Mouse (Mus musculus): ENCODE measurements around the gene Rnf130. TPM values are rescaled to one million over a fixed set of nuclear protein-coding genes. Genes with fewer than 3 reads are reported as not detected.
"Not testable (repeated sequence)": the region's sequence is repeated elsewhere in the genome, so short reads cannot be mapped to it uniquely, and the experiment has no call there.

Rnf130 gene
- polyA plus RNA-seq, 1 experiment from 2014 or later, result 60.7 TPM

- DNase-seq, result no peak
- WGBS, result 82% methylated on average over 8 of the region's 8 CpGs
- TF ChIP-seq CTCF (IDR thresholded peaks at IDR 0.05; ENCODE audit: low read depth), result no peak
Measured at GRCm38 (mm10) chr11:50098961-50099481, 73.9 kb downstream of the Rnf130 start.

GRCm38 (mm10) chr11:50099692-50100091, 74.5 kb downstream of the Rnf130 start:
- H3K4me1 ChIP-seq (ENCODE audit: insufficient read depth), result no peaks in the 10 kb centered on the region
- WGBS, result 71% methylated on average over 2 of the region's 2 CpGs
- no peak overlapping the region for H3K4me3 ChIP-seq (ENCODE audit: low read depth, low read length)
- H3K27me3 ChIP-seq (ENCODE audit: insufficient read depth, low read length), result no peaks in the 10 kb centered on the region
- no peak overlapping the region for H3K4me2 ChIP-seq
- TF ChIP-seq CTCF (IDR thresholded peaks at IDR 0.05; ENCODE audit: low read depth), result no peak
- H3K9me3 ChIP-seq (ENCODE audit: low read depth, low read length), result no peaks in the 10 kb centered on the region
- H3K36me3 ChIP-seq (ENCODE audit: insufficient read depth), result peaks cover 12% of the 10 kb centered on the region; the same call in 1 of the 2 replicates
- H3K9ac ChIP-seq, result no peak overlapping the region
- ATAC-seq (ENCODE audit: insufficient read depth) (no peak), DNase-seq (peak; percentile 12)
- no peak overlapping the region for H3K27ac ChIP-seq (ENCODE audit: low read depth)

More at GRCm38 (mm10) chr11:50098961-50099481, 73.9 kb downstream of the Rnf130 start:
- H3K4me1 ChIP-seq (ENCODE audit: insufficient read depth), result no peaks in the 10 kb centered on the region
- no peak for ATAC-seq (ENCODE audit: insufficient read depth)
- no peaks in the 10 kb centered on the region for H3K9me3 ChIP-seq (ENCODE audit: low read depth, low read length)
- H3K9ac ChIP-seq, result no peak overlapping the region
- no peaks in the 10 kb centered on the region for H3K27me3 ChIP-seq (ENCODE audit: insufficient read depth, low read length)
- no peak overlapping the region for H3K27ac ChIP-seq (ENCODE audit: low read depth)
- H3K4me3 ChIP-seq (ENCODE audit: low read depth, low read length), result no peak overlapping the region
- peaks cover 12% of the 10 kb centered on the region; the same call in 1 of the 2 replicates for H3K36me3 ChIP-seq (ENCODE audit: insufficient read depth)
- no peak overlapping the region for H3K4me2 ChIP-seq

DNA sequence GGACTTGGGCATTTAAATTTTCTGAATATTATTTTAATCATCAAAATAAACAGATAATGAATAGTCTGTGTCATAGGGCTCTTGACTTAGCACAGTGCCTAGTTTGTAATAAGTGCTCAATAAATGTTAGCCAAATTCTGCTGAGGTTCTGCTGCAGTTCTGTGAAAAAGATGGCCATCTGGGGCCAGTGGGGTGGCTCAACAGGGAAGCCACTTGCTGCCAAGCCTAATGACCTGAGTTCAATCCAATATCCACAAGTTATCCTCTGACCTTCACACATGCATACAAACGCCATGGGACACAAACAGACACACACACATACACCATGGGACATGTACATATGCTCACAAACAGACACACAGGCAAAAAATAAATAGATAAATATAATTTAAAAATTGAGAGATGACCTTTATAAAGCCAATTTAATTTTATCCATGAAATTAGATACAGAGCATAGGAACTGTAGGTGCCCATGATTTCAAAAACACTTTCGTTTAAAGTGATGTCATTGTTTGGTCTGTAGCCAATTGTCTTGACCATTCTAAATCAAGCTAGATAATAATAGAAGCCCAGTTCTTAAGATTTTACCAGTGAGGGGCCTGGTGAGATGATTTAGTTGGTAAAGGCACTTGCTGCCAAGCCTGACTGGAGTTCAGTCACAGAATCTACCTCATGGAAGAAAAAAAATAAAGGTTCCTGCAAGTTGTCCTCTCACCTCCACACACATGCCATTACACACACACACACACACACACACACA, 75.6 kb downstream of the Rnf130 start:
- TF ChIP-seq CTCF (IDR thresholded peaks at IDR 0.05; ENCODE audit: low read depth), result no peak
- H3K27ac ChIP-seq (ENCODE audit: low read depth), result no peak overlapping the region
- no peaks in the 10 kb centered on the region for H3K27me3 ChIP-seq (ENCODE audit: insufficient read depth, low read length)
- no peaks in the 10 kb centered on the region for H3K9me3 ChIP-seq (ENCODE audit: low read depth, low read length)
- ATAC-seq (ENCODE audit: insufficient read depth) (no peak), DNase-seq (no peak)
- peaks cover 6% of the 10 kb centered on the region; the same call in 1 of the 2 replicates for H3K36me3 ChIP-seq (ENCODE audit: insufficient read depth)
- WGBS, result 77% methylated on average over 2 of the region's 2 CpGs
- H3K4me1 ChIP-seq (ENCODE audit: insufficient read depth), result no peaks in the 10 kb centered on the region
- H3K4me2 ChIP-seq, result no peak overlapping the region
- H3K4me3 ChIP-seq (ENCODE audit: low read depth, low read length), result no peak overlapping the region
- H3K9ac ChIP-seq, result no peak overlapping the region

DNA sequence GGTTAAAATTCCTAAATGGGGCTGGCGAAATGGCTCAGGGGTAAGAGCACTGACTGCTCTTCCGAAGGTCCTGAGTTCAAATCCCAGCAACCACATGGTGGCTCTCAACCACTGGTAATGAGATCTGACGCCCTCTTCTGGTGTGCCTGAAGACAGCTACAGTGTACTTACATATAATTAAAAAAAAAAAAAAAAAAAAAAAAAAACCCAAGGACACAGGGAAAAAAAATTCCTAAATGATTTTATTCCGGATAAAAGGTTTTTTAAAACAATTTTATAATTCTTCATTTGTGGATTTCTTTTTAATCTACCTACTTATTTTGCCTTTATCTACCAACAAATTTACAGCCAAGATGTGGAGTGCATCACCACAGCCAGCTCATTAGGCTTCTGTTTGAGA, 76.8 kb downstream of the Rnf130 start:
- 84% methylated on average over 4 of the region's 4 CpGs for WGBS
- not testable (repeated sequence) for H3K4me1 ChIP-seq (ENCODE audit: insufficient read depth); DNase-seq; ATAC-seq (ENCODE audit: insufficient read depth); H3K4me2 ChIP-seq; H3K27ac ChIP-seq (ENCODE audit: low read depth); H3K9ac ChIP-seq; H3K9me3 ChIP-seq (ENCODE audit: low read depth, low read length); H3K36me3 ChIP-seq (ENCODE audit: insufficient read depth); H3K4me3 ChIP-seq (ENCODE audit: low read depth, low read length); H3K27me3 ChIP-seq (ENCODE audit: insufficient read depth, low read length)

DNA sequence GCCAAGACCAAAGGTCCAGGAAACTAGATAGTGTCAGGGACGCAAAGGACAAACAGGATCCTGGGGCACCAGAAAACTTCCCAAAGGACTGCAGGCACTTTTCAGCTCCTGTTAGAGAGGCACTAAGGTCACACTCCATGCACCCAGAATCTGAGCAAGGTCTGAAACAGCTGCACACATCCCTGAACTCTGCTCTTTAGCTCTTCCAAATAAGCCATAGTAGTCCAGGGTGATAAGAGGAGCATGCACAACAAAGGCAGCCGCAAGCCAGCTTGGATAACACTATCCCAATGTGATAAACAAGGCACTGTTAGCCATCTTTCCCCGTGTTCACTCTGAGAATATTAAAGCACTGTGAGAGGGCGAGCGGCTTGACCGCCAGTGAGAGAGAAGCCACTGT, 78.9 kb downstream of the Rnf130 start:
- DNase-seq (no peak), ATAC-seq (ENCODE audit: insufficient read depth) (no peak)
- Histone ChIP-seq H3K4me1 (ENCODE audit: insufficient read depth) (no peaks in the 10 kb centered on the region), H3K4me3 (ENCODE audit: low read depth, low read length) (no peak overlapping the region), H3K36me3 (ENCODE audit: insufficient read depth) (peaks cover 6% of the 10 kb centered on the region; the same call in 1 of the 2 replicates), H3K9ac (no peak overlapping the region), H3K4me2 (no peak overlapping the region), H3K27ac (ENCODE audit: low read depth) (no peak overlapping the region), H3K9me3 (ENCODE audit: low read depth, low read length) (no peaks in the 10 kb centered on the region), H3K27me3 (ENCODE audit: insufficient read depth, low read length) (no peaks in the 10 kb centered on the region)
- TF ChIP-seq CTCF (IDR thresholded peaks at IDR 0.05; ENCODE audit: low read depth), result no peak
- 87% methylated on average over 6 of the region's 6 CpGs for WGBS

DNA sequence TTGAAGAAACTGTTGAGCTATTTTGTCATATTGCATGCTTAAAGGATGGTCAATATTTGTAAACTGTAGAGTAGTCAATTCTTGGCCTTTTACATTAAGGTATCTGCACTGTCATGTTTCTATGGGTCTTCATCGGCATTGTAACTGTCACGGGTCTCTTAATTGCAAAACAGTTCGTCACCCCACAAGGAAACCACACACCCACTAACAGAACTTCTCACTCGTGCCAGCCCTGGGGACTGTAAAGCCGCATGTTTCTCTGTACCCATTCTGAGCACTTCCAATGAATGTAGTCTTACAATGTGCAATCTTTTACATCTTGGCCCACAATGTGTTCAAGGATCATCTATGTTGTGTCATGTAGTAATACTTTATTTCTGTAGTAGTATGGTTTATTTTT, 80.1 kb downstream of the Rnf130 start:
- H3K9me3 ChIP-seq (ENCODE audit: low read depth, low read length), result no peaks in the 10 kb centered on the region
- 85% methylated on average over 5 of the region's 5 CpGs for WGBS
- peaks cover 3% of the 10 kb centered on the region; the same call in 1 of the 2 replicates for H3K36me3 ChIP-seq (ENCODE audit: insufficient read depth)
- no peak for TF ChIP-seq CTCF (IDR thresholded peaks at IDR 0.05; ENCODE audit: low read depth)
- H3K4me2 ChIP-seq, result no peak overlapping the region
- H3K9ac ChIP-seq, result no peak overlapping the region
- ATAC-seq (ENCODE audit: insufficient read depth), result no peak
- H3K4me1 ChIP-seq (ENCODE audit: insufficient read depth), result no peaks in the 10 kb centered on the region
- H3K4me3 ChIP-seq (ENCODE audit: low read depth, low read length), result no peak overlapping the region
- H3K27me3 ChIP-seq (ENCODE audit: insufficient read depth, low read length), result no peaks in the 10 kb centered on the region
- no peak overlapping the region for H3K27ac ChIP-seq (ENCODE audit: low read depth)
- DNase-seq, result no peak

GRCm38 (mm10) chr11:50106024-50106423, 80.9 kb downstream of the Rnf130 start:
- Histone ChIP-seq H3K4me2 (no peak overlapping the region), H3K9ac (no peak overlapping the region), H3K4me1 (ENCODE audit: insufficient read depth) (no peaks in the 10 kb centered on the region), H3K27ac (ENCODE audit: low read depth) (no peak overlapping the region), H3K36me3 (ENCODE audit: insufficient read depth) (peaks cover 3% of the 10 kb centered on the region; the same call in 1 of the 2 replicates), H3K4me3 (ENCODE audit: low read depth, low read length) (no peak overlapping the region), H3K27me3 (ENCODE audit: insufficient read depth, low read length) (no peaks in the 10 kb centered on the region), H3K9me3 (ENCODE audit: low read depth, low read length) (no peaks in the 10 kb centered on the region)
- no peak for TF ChIP-seq CTCF (IDR thresholded peaks at IDR 0.05; ENCODE audit: low read depth)
- no peak for DNase-seq
- 70% methylated on average over 7 of the region's 7 CpGs for WGBS
- ATAC-seq (ENCODE audit: insufficient read depth), result no peak
